Mouse (Mus musculus): ENCODE results near the gene Slc38a9.

- TF ChIP-seq GATA1 (IDR thresholded peaks at IDR 0.05; ENCODE audit: borderline replicate concordance, low read length) (no peak), FLI1 (IDR thresholded peaks at IDR 0.05; ENCODE audit: low read length) (no peak)
Observed at GRCm38 (mm10) chr13:112772252-112772651, 111.7 kb downstream of the Slc38a9 start.

Measured in megakaryocyte, embryonic 14.5 days (primary cell).